7 mouse cellular contexts compared by ENCODE assay signal in genomic region chr5:115156933-115157589, GRCm38 (mm10). TPM values are rescaled to one million over a fixed set of nuclear protein-coding genes. Genes with fewer than 3 reads are reported as not detected.
DNase-seq lines count a peak whose midpoint lies in the region; ATAC-seq and TF ChIP-seq lines count a peak whose summit lies in the region.

No protein-coding gene starts in this region.

- no peaks in the 10 kb centered on the region for H3K27me3 ChIP-seq in heart, embryonic 16.5 days (ENCODE audit: control insufficient read depth, insufficient read depth, low read length)
- H3K27me3 ChIP-seq in liver, embryonic 14.5 days (ENCODE audit: control insufficient read depth, insufficient read depth, low read length) = no peaks in the 10 kb centered on the region

- peaks cover 55% of the 10 kb centered on the region for H3K4me1 ChIP-seq in heart, embryonic 16.5 days (ENCODE audit: control insufficient read depth, insufficient read depth, low read length)
- H3K4me1 ChIP-seq in liver, embryonic 14.5 days (replicated peaks; ENCODE audit: control insufficient read depth in 2 of 2, insufficient read depth in 2 of 2, low read length in 1 of 2) = peaks cover 23 to 42% of the 10 kb centered on the region in 2 experiments

- peak overlapping the region; percentile 81 for H3K4me2 ChIP-seq in heart, embryonic 16.5 days (ENCODE audit: low read depth, low read length)
- peak overlapping the region; percentile 86 for H3K4me2 ChIP-seq in liver, embryonic 14.5 days (ENCODE audit: low read depth)

- H3K4me3 ChIP-seq in heart, embryonic 16.5 days (ENCODE audit: low read length) = peak overlapping the region; percentile 84
- peak overlapping the region; percentile 69 to 72 for H3K4me3 ChIP-seq in liver, embryonic 14.5 days (ENCODE audit: insufficient read depth in 1 of 2, low read depth in 2 of 2, low read length in 2 of 2)

- no peaks in the 10 kb centered on the region for H3K9me3 ChIP-seq in heart, embryonic 16.5 days (replicated peaks; ENCODE audit: control insufficient read depth, low read length)
- H3K9me3 ChIP-seq in liver, embryonic 14.5 days (ENCODE audit: control insufficient read depth, low read length) = no peaks in the 10 kb centered on the region

- no peak for ATAC-seq in heart, embryonic 16.5 days (replicated peaks; ENCODE audit: extremely low read depth, insufficient read depth, low FRiP score)
- no peak for ATAC-seq in liver, embryonic 14.5 days (ENCODE audit: insufficient read depth)

- TF ChIP-seq EP300 in liver, embryonic 14.5 days (IDR thresholded peaks at IDR 0.05; ENCODE audit: low read depth) = no peak

- peak overlapping the region; percentile 98 for H3K9ac ChIP-seq in heart, embryonic 16.5 days (ENCODE audit: low read length)
- H3K9ac ChIP-seq in liver, embryonic 14.5 days (replicated peaks) = peak overlapping the region; percentile 76

- H3K36me3 ChIP-seq in heart, embryonic 16.5 days (ENCODE audit: control insufficient read depth, insufficient read depth) = no peaks in the 10 kb centered on the region
- H3K36me3 ChIP-seq in liver, embryonic 14.5 days (replicated peaks; ENCODE audit: control insufficient read depth, insufficient read depth, low read depth) = no peaks in the 10 kb centered on the region

- DNase-seq in ovary, postnatal 36 days (ENCODE audit: low spot score) = peak; percentile 30
- DNase-seq in ovary, postnatal 14 days (ENCODE audit: low spot score) = no peak
- DNase-seq in cerebellum, adult 8-10 months = peak; percentile 46
- DNase-seq in liver, embryonic 14.5 days (ENCODE audit: low read depth in 3 of 3, low spot score in 3 of 3) = peak in 1 of 3 experiments; percentile 32
- DNase-seq in thymus, postnatal 0 days (ENCODE audit: low spot score) = peak; percentile 68
- no peak for DNase-seq in left cerebral cortex, adult 9 months (ENCODE audit: low spot score in 2 of 2)

- 2% methylated on average over 26 of the region's 26 CpGs for WGBS in heart, embryonic 16.5 days
- WGBS in liver, embryonic 14.5 days (ENCODE audit: insufficient replicate concordance) = under 1% methylated on average over 26 of the region's 26 CpGs

- H3K27ac ChIP-seq in heart, embryonic 16.5 days (ENCODE audit: low read length) = peak overlapping the region; percentile 90
- H3K27ac ChIP-seq in liver, embryonic 14.5 days = no peak overlapping the region

- no peak for TF ChIP-seq CTCF in liver, embryonic 14.5 days (IDR thresholded peaks at IDR 0.05; ENCODE audit: low read depth)

RNA-seq across cellular contexts. Expression of gene Mlec, which starts 0.9 kb away (rescaled TPM):
- polyA plus RNA-seq in heart, embryonic 16.5 days (2015; fragmentation: Nextera tagmentation; extraction: Ambion mirVana) = 50.7 and 55.8 TPM in 2 replicates
- polyA plus RNA-seq in liver, embryonic 14.5 days (2012; rRNA removed) = 22.3 and 34.1 TPM in 2 replicates
- polyA plus RNA-seq in liver, embryonic 14.5 days (2014; fragmentation: Nextera tagmentation; extraction: Ambion mirVana) = 13.9 and 16.1 TPM in 2 replicates
- 25.2 and 26.9 TPM in 2 replicates for polyA plus RNA-seq in thymus, postnatal 0 days (2015; fragmentation: Nextera tagmentation; extraction: Ambion mirVana)

RNA-seq across cellular contexts. Expression of gene Unc119b, which starts 22.3 kb away (rescaled TPM):
- 20.7 and 22.6 TPM in 2 replicates for polyA plus RNA-seq in heart, embryonic 16.5 days (2015; fragmentation: Nextera tagmentation; extraction: Ambion mirVana)
- 6.2 and 6.3 TPM in 2 replicates for polyA plus RNA-seq in liver, embryonic 14.5 days (2012; rRNA removed)
- polyA plus RNA-seq in liver, embryonic 14.5 days (2014; fragmentation: Nextera tagmentation; extraction: Ambion mirVana) = 5.6 and 7.5 TPM in 2 replicates
- 25.0 and 27.5 TPM in 2 replicates for polyA plus RNA-seq in thymus, postnatal 0 days (2015; fragmentation: Nextera tagmentation; extraction: Ambion mirVana)

RNA-seq across cellular contexts. Expression of gene Cabp1, which starts 37.1 kb away (rescaled TPM):
- 0.51 and 1.1 TPM in 2 replicates for polyA plus RNA-seq in heart, embryonic 16.5 days (2015; fragmentation: Nextera tagmentation; extraction: Ambion mirVana)
- polyA plus RNA-seq in liver, embryonic 14.5 days (2012; rRNA removed) = 0.13 and 0.26 TPM in 2 replicates
- 0.14 TPM in 1 of 2 replicates, not detected in the other for polyA plus RNA-seq in liver, embryonic 14.5 days (2014; fragmentation: Nextera tagmentation; extraction: Ambion mirVana)
- polyA plus RNA-seq in thymus, postnatal 0 days (2015; fragmentation: Nextera tagmentation; extraction: Ambion mirVana) = 0.99 and 1.4 TPM in 2 replicates

RNA-seq across cellular contexts. Expression of gene Acads, which starts 37.9 kb away (rescaled TPM):
- 140 and 143 TPM in 2 replicates for polyA plus RNA-seq in heart, embryonic 16.5 days (2015; fragmentation: Nextera tagmentation; extraction: Ambion mirVana)
- polyA plus RNA-seq in liver, embryonic 14.5 days (2012; rRNA removed) = 26.0 and 26.4 TPM in 2 replicates
- 21.2 and 22.9 TPM in 2 replicates for polyA plus RNA-seq in liver, embryonic 14.5 days (2014; fragmentation: Nextera tagmentation; extraction: Ambion mirVana)
- 51.6 and 58.6 TPM in 2 replicates for polyA plus RNA-seq in thymus, postnatal 0 days (2015; fragmentation: Nextera tagmentation; extraction: Ambion mirVana)

RNA-seq across cellular contexts. Expression of gene Gm10401, which starts 59.0 kb away (rescaled TPM):
- polyA plus RNA-seq in heart, embryonic 16.5 days (2015; fragmentation: Nextera tagmentation; extraction: Ambion mirVana) = 9.2 and 14.9 TPM in 2 replicates
- polyA plus RNA-seq in liver, embryonic 14.5 days (2012; rRNA removed) = 0.07 TPM in 1 of 2 replicates, not detected in the other
- polyA plus RNA-seq in liver, embryonic 14.5 days (2014; fragmentation: Nextera tagmentation; extraction: Ambion mirVana) = 11.9 and 14.0 TPM in 2 replicates
- 26.4 and 27.2 TPM in 2 replicates for polyA plus RNA-seq in thymus, postnatal 0 days (2015; fragmentation: Nextera tagmentation; extraction: Ambion mirVana)

Comparison
In these comparisons a context has a peak if more than half of its experiments do, and no peak if none do; other contexts are left out.
1. DNase-seq: peak in ovary, postnatal 36 days (single experiment), cerebellum, adult 8-10 months (single experiment) and thymus, postnatal 0 days (single experiment); none in ovary, postnatal 14 days (single experiment) and left cerebral cortex, adult 9 months (0 of 2).